Mouse (Mus musculus): ENCODE data around the gene Dclre1a.
"Not testable (repeated sequence)": the region's sequence is repeated elsewhere in the genome, so short reads cannot be mapped to it uniquely, and the experiment has no call there.

Gene Dclre1a

GRCm38 (mm10) chr19:56548230-56549032 lies 409 bp upstream of the Dclre1a start, which contains the start of gene Nhlrc2:
Nhlrc2 (plus strand) TSS chr19:56548261.
- peak; percentile 80 for DNase-seq (ENCODE audit: low spot score)

GRCm38 (mm10) chr19:56546031-56546430 lies 2.0 kb downstream of the Dclre1a start:
- no peak for DNase-seq (ENCODE audit: low spot score)

GRCm38 (mm10) chr19:56544681-56545388 lies 3.2 kb downstream of the Dclre1a start:
- no peak for DNase-seq (ENCODE audit: low spot score)

GRCm38 (mm10) chr19:56543320-56543719 lies 4.7 kb downstream of the Dclre1a start:
- DNase-seq (ENCODE audit: low spot score): no peak

GRCm38 (mm10) chr19:56535765-56536164 lies 12.3 kb downstream of the Dclre1a start:
- DNase-seq (ENCODE audit: low spot score): no peak

GRCm38 (mm10) chr19:56535064-56535463 lies 13.0 kb downstream of the Dclre1a start:
- DNase-seq (ENCODE audit: low spot score): no peak

- no peak for DNase-seq (ENCODE audit: low spot score)
Observed at GRCm38 (mm10) chr19:56534337-56534736, 13.7 kb downstream of the Dclre1a start.

- DNase-seq (ENCODE audit: low spot score): no peak
Observed at GRCm38 (mm10) chr19:56533291-56534071, 14.5 kb downstream of the Dclre1a start.

- DNase-seq (ENCODE audit: low spot score): no peak
Observed at GRCm38 (mm10) chr19:56531251-56531650, 16.8 kb downstream of the Dclre1a start.

GRCm38 (mm10) chr19:56530529-56530928 lies 17.5 kb downstream of the Dclre1a start:
- not testable (repeated sequence) for DNase-seq (ENCODE audit: low spot score)

GRCm38 (mm10) chr19:56519408-56519807 lies 28.6 kb downstream of the Dclre1a start:
- not testable (repeated sequence) for DNase-seq (ENCODE audit: low spot score)

- DNase-seq (ENCODE audit: low spot score): not testable (repeated sequence)
Observed at GRCm38 (mm10) chr19:56513527-56513926, 34.5 kb downstream of the Dclre1a start.

GRCm38 (mm10) chr19:56511207-56511606 lies 36.8 kb downstream of the Dclre1a start:
- not testable (repeated sequence) for DNase-seq (ENCODE audit: low spot score)

- DNase-seq (ENCODE audit: low spot score): not testable (repeated sequence)
Observed at GRCm38 (mm10) chr19:56503525-56503924, 44.5 kb downstream of the Dclre1a start.

- DNase-seq (ENCODE audit: low spot score): not testable (repeated sequence)
Observed at GRCm38 (mm10) chr19:56503069-56503468, 45.0 kb downstream of the Dclre1a start.

- DNase-seq (ENCODE audit: low spot score): not testable (repeated sequence)
Observed at GRCm38 (mm10) chr19:56494157-56494556, 53.9 kb downstream of the Dclre1a start.

GRCm38 (mm10) chr19:56489601-56490000 lies 58.4 kb downstream of the Dclre1a start:
- DNase-seq (ENCODE audit: low spot score): no peak

GRCm38 (mm10) chr19:56487339-56487738 lies 60.7 kb downstream of the Dclre1a start:
- no peak for DNase-seq (ENCODE audit: low spot score)

- DNase-seq (ENCODE audit: low spot score): no peak
Observed at GRCm38 (mm10) chr19:56486926-56487325, 61.1 kb downstream of the Dclre1a start.

- DNase-seq (ENCODE audit: low spot score): no peak
Observed at GRCm38 (mm10) chr19:56485376-56486271, 62.4 kb downstream of the Dclre1a start.
